Mouse (Mus musculus) spleen, postnatal 36 days (tissue): Measurements from ENCODE around the gene Rasgrp1.

Source experiments
- DNase-seq, 2 experiments: peaks; one replicate each; pipeline ENCODE4 v3.0.0; 2022; ENCODE audit warnings: low spot score in 2 of 2, mixed read lengths in 1 of 2

Rasgrp1 gene

DNA sequence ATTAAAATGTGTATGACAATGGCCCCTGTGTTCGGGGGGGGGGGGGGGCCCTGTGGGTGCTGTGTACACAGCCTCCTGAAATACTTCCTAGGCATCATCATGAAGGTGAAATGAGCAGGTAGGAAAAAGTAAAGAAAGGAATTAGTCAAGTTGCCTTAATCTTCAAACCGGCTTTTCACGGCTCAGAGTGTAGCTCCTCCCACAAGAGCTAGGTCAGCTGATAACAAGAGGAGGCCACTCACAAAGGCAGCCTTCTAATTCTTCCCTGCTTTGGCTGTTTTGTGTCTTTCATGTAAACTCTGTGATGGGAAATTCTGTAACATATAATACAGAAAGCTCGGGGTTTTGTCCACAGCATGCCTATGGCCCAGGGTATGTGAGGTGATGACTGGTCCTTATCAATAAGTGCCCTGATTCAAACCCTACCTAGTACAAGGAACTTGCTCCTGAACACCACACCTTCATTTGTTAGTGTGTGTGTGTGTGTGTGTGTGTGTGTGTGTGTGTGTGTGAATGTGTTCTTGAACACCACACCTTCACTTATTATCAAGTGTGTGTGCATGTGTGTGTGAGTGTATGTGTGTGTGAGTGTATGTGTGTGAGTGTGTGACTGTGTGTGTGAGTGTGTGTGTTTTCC is 7.1 kb downstream of the Rasgrp1 start:
- DNase-seq = peak in 1 of 2 experiments; percentile 55

- peak; percentile 42 to 44 for DNase-seq
These were observed 11.2 kb downstream of the Rasgrp1 start for GRCm38 (mm10) chr2:117331634-117332033.

DNA sequence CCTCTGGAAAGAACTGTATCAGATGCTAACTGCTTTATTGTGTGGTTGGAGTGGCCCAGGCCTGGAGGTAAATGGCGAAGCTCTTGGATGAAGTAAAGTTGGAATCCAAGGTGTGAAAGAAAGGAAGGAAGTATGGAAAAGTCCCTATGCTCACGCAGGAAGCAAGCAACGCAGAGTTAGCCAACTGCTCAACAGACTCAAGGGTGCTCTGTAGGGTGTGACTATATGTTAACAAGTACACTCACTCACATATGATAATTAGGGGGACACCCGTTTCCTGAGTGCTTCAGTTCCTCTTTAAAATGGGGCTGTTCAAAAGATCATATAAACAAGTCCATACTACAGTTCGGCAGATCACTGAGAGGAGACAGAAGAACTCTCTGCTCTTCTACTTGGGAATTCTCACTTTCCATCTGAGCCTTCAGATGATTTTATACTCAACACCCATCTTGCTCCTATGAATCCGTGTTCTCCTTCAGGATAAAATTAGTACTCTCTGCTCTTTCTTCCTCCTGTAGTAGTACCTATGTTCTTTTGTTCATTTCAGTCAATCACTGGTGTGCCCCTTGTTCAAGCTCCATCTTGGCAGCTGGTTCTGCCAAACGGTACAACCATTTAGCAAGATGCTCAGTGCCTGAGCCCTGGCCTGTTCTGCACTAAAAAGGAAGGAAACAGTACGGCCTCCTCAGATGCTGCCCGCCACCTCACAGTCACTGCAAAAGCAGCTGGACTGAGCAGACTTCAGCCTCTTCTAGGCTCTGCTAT is 14.1 kb downstream of the Rasgrp1 start:
- peak; percentile 75 to 84 for DNase-seq

GRCm38 (mm10) chr2:117322399-117322798 is 20.4 kb downstream of the Rasgrp1 start:
- DNase-seq = no peak

DNA sequence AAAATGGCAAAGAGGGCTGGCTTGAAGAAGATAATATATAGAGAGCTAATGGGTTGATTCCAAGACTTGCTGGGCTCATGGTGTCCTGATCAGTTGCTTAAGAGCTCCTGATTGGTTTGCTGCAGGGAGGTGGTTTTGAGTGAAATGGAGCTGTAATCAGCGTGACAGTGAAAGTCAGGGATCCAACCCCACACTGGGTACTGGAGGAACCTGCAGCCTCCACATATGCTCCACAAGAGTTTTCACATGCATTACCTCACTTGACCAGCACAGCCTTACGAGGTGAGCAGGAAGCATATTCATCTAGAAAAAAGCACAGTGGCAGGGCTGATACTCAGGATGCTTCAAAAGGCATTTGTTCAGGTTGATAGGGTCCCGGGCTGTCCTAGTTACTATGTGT is 21.6 kb downstream of the Rasgrp1 start:
- no peak for DNase-seq

DNA sequence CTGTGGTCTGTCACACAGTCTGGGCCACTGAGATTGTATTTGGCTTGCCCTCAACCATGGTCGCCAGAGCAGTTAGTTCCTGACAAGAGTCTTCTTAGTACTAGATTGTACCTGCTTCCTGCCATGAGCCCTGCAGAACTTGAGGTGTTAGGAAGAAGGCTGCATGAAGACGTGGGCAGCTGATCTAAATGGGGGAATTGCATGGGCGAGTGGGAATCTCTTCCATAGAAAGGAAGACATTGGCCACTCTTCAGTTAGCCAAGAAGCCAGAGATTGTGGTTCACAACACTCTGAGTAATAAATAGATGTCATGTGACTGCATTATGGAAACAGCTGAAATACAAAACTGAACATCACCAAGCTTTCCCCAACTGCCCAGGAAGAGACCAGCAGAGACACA is 23.8 kb downstream of the Rasgrp1 start:
- DNase-seq = no peak

DNA sequence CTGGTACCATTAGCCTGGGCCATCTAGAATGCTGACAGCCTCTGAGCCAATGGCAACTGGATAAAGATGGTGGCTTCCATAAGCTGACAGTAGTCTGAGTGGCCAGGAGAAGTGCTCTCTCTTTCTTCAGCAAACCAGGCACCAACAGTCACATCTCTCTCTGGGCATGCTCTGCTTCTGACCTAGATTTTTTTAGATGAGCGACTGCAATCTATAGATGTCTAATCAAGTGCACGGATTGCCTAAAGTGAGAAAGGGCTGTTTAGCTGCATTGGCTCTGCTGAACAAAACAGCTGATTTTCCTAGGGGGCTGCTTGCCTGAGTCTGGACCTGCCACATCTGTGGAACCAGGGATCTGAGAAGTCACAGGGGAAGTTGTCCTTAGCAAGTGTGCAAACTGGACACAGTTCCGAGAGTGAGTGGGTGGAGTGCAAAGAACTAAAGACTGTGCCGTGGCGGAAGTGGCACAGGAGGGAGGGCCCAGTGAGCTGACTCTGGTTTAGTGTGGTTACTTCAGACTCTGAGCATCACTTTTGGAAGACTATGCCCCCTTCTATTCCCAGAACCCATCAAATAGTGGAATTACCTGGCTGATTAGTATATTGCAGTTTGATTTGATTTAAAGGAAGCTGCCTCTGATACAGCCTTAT is 29.1 kb downstream of the Rasgrp1 start:
- DNase-seq = no peak

DNA sequence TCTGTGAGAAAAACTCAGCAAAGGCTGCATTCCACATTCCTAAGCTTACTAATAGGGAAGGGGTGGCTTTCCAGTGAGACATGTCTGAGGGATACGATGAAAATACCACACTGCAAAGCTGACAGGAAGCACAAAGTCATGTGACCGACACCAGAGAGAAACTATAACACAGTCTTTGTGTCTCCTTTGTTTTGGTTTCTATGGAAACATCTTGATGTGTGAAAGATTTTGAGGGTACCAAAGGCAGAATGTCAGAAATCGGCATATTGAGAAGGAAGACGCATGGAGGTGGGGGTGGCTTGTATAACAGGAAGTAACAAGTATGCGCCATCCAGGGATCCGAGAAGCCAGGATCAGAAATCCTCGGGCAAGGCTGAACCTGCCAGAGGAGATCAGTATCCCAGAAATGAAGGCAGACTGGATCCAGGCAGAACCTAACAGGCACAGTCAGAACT is 30.3 kb downstream of the Rasgrp1 start:
- peak in 1 of 2 experiments; percentile 18 for DNase-seq

GRCm38 (mm10) chr2:117312030-117312429 is 30.8 kb downstream of the Rasgrp1 start:
- DNase-seq = no peak

- DNase-seq = no peak
These were observed 31.5 kb downstream of the Rasgrp1 start for GRCm38 (mm10) chr2:117311349-117311748.

DNA sequence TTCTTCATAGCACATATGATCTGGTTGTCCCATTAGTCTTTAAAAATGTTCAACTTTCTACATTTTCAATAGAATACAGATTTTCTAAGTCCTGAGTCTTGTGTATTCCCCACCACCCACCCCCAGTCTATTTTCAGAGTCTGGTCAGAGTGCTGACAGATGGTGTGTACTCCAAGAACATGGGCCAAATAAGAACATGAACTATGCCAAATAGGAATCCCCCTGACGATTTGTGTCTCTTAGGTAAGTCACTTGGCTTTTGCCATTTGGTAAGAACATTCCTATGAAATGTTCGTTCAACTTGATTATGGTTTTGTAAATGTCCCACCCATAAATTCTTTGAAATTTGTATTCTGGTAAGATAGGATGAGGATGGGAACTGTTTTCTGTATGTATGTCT is 33.8 kb downstream of the Rasgrp1 start:
- no peak for DNase-seq

DNA sequence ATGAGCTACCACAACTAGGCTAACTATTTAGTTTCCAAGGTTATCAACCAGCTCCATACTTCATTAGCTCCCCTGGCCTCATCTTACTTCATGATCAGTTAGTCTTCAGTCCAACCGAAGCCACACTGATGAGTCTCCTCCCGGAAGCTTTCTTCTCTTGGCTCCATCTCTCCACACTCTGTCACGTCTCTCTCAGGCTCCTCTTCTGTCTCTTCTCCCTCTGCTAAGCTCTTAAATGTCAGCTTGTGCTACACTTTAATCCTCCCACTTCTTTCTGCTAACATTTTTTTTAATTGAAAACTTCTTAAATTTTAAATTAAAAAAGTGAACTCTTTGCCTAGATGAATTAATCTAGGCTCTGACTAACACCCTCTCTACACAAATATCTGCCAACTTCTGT is 34.8 kb downstream of the Rasgrp1 start:
- DNase-seq = no peak

GRCm38 (mm10) chr2:117304941-117305340 is 37.9 kb downstream of the Rasgrp1 start:
- DNase-seq = no peak

DNA sequence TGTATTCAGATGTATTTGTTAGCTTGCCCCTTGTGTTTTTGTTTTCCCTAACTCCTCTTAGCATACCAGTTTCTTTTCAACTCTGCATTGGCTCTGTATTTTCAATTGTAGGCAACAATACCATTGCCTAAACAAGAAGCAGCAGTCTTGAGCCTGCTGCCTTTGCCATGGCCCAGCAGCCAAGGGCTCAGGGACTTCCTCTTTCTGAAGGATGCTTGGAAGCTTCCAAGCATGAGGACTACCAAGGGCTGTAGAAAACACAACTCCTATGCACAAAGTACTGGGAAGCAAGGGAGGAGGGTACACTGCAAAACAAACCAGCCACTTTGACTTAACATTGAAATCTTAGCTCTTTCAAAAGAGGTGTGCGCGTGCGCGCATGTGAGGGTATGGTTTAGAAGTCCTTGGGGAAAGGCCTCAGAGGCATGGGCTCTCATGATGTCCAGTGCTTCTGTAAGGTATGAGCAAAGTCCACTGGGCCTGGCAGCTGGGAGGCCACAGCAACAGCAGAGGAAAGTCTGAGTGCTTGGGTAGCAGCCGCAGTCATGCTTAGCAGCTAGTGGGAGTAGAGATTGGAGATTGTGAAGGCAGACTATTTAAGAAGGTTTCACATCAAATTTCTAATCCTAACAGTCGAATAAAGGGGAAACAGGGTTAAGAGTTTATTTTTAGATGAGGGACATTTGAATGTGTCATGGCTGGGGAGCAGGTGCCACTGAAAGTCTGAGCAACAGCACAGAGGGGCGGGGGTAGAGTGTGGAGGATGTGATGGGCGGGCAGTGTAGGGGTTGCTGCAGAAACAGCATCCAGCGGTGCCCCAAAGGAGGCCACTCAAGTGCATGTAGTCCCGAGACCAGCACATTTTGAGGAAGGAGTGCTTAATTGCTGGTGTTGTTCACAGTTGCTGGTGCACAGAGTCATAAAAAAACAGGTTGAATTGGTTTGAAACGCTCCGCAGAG is 39.1 kb downstream of the Rasgrp1 start:
- peak; percentile 91 for DNase-seq

GRCm38 (mm10) chr2:117299596-117300448 is 43.0 kb downstream of the Rasgrp1 start:
- no peak for DNase-seq

DNA sequence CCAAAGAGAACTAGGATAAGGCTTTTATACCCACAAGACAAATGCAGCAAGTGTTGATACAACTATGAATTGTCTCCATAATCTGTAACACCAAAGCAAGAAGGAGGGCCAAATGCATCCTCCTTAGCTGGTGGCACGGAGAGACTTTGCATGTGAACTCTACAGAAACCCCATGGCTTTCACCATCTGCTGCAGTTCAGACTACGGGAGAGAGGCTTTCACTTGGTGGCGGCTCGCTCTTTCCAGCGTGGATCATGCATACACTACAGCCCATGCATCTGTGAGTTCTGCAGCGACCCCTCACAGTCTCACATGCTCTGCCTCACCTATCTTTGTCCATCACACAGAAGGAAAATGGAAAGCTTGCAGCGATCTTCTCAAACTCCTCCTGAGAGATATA is 54.5 kb downstream of the Rasgrp1 start:
- DNase-seq = no peak

DNA sequence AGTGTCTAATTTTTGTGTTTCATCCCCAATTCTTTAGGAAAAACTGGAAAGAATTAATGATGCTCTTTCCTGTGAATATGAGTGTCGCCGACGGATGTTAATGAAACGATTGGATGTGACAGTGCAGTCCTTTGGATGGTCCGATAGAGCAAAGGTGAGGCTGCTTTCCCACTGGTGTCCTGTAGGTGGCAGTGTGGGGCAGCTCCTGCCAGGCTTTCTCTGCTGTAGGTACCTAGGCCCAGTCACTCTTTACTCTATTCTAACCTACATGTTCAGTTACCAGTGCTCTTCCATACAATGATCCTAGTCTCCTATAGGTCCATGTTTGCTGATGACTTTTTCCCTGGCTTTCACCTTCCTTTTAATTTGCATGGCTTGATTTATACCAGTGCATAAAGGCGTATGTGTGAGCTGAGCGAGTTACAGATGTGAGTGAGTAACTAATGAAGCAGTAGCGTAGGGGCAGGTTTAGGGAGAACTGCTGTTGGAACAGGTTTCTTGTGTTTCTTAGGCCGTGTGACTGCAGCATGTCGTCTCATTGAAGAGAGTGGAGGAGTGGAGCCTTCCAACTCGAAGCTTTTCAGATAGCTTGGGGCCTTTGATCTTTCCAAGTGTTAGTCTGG is 78.9 kb downstream of the Rasgrp1 start:
- peak; percentile 55 to 60 for DNase-seq

DNA sequence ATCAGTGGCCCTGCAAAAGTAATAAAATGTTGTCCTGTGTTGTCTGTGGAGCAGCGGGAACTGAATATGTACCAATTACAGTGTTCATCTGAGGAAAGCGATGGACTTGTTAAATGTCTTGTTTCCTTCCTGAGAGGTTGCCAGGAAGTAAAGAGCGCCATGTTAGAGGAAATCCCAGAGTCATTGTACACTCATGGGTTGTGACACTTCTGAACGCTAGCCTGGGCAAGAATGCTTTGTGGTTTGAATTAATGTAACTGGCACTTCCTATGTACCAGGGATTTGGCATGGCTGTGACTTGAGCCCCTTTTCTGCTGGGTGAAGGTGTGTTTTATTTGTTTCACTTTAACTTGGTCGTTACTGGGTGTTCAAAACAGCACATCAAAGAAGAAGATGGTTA is 80.6 kb downstream of the Rasgrp1 start:
- DNase-seq = no peak

- DNase-seq = no peak
These were observed 85.2 kb downstream of the Rasgrp1 start for GRCm38 (mm10) chr2:117257617-117258016.

DNA sequence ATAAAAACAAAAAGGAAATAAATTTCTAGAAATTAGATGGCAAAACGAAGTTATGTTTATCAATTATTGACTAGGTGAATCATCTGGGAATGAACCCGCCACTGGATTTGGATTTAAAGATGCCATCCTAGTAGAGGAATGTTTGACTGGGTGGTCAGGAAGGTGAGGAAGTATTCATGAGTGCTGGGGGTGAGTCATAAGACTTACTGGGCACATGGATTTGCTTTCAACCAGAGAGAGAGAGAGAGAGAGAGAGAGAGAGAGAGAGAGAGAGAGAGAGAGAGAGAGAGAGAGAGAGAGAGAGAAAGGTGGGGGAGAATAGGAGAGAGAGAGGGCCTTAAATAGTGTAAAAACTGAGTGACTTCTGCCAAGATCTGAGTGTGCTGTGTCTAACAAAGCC is 87.4 kb downstream of the Rasgrp1 start:
- no peak for DNase-seq
